Mouse (Mus musculus) forebrain, embryonic 11.5 days (tissue): Measurements from ENCODE around the gene Tmem266. TPM values are rescaled to one million over a fixed set of nuclear protein-coding genes. Genes with fewer than 3 reads are reported as not detected.

Experiments
- ATAC-seq: fragments of 200-750 bp; cut with Nextera tagmentation; replicated peaks from 2 replicates; pipeline ENCODE4 v1.8.0; 2017; ENCODE audit warnings: moderate TSS enrichment; ENCODE audit not compliant: low FRiP score
- DNase-seq: peaks from one replicate; pipeline ENCODE4 v3.0.0-alpha.2; 2017; ENCODE audit warnings: low spot score
- H3K27ac ChIP-seq: fragments of 300-500 bp; sonication (generic); 2 replicates; pipeline ENCODE4 v1.5.1; 2014; ENCODE audit warnings: low read depth, low read length
- H3K27me3 ChIP-seq: fragments of 300-500 bp; sonication (generic); 2 replicates; pipeline ENCODE4 v1.6.1; 2014; ENCODE audit warnings: mild to moderate bottlenecking, low read length, mixed read lengths; ENCODE audit not compliant: control insufficient read depth, insufficient read depth
- H3K36me3 ChIP-seq: fragments of 300-500 bp; sonication (generic); 2 replicates; pipeline ENCODE4 v1.6.1; 2014; ENCODE audit warnings: mild to moderate bottlenecking, low read length, moderate library complexity, mixed read lengths; ENCODE audit not compliant: control insufficient read depth, insufficient read depth
- H3K4me1 ChIP-seq: fragments of 300-500 bp; sonication (generic); replicated peaks from 2 replicates; pipeline ENCODE4 v1.6.1; 2014; ENCODE audit warnings: low read length, mixed read lengths; ENCODE audit not compliant: control insufficient read depth, insufficient read depth
- H3K4me2 ChIP-seq: fragments of 300-500 bp; sonication (generic); 2 replicates; pipeline ENCODE4 v1.6.1; 2014; ENCODE audit warnings: low read depth, mild to moderate bottlenecking, low read length, moderate library complexity, mixed read lengths; ENCODE audit not compliant: severe bottlenecking
- H3K4me3 ChIP-seq: fragments of 300-500 bp; sonication (generic); 2 replicates; pipeline ENCODE4 v1.5.1; 2014; ENCODE audit warnings: low read depth, low read length
- H3K9ac ChIP-seq: fragments of 300-500 bp; sonication (generic); 2 replicates; pipeline ENCODE4 v1.6.1; 2014; ENCODE audit warnings: low read length
- H3K9me3 ChIP-seq: fragments of 300-500 bp; sonication (generic); 2 replicates; pipeline ENCODE4 v1.6.1; 2016; ENCODE audit warnings: low read length, mixed read lengths; ENCODE audit not compliant: control insufficient read depth
- WGBS: fragments of 180-500 bp; shearing (Covaris S2); extraction: QIAGEN DNeasy Blood & Tissue Kit; methylation state at CpG from one replicate; pipeline ENCODE4 v1.1.7; 2014; 5-methylcytosine and 5-hydroxymethylcytosine counted together
- polyA plus RNA-seq: library from polyadenylated mRNA; unstranded; fragments of >200 nt; fragmentation: Nextera tagmentation; extraction: Ambion mirVana; gene quantifications from 2 replicates; pipeline ENCODE4 v1.2.1, GENCODE M21; 2014

The Tmem266 gene
- polyA plus RNA-seq, 1 experiment from 2014 or later, result not detected

DNA sequence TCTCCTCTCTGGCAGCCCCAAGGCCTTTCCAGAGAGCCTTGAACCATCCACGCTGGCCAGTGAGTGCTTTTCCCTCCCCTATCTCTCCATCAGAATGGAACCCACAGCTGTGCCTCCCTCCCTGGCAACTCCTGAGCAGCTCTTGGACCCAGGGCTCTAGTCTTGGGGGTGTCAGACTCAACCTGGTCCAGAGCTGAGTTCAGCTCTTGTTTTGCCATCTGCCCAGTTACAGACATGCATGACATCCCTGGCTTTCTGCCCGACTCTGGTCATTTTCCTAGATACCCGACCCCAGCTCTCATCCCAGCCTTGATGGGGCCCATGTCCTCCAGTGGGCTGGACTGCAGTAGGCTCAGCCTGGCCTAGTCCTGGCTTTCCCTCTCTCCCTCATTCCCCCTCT, 111.7 kb downstream of the Tmem266 start:
- WGBS, result 76% methylated on average over 3 of the region's 3 CpGs

DNA sequence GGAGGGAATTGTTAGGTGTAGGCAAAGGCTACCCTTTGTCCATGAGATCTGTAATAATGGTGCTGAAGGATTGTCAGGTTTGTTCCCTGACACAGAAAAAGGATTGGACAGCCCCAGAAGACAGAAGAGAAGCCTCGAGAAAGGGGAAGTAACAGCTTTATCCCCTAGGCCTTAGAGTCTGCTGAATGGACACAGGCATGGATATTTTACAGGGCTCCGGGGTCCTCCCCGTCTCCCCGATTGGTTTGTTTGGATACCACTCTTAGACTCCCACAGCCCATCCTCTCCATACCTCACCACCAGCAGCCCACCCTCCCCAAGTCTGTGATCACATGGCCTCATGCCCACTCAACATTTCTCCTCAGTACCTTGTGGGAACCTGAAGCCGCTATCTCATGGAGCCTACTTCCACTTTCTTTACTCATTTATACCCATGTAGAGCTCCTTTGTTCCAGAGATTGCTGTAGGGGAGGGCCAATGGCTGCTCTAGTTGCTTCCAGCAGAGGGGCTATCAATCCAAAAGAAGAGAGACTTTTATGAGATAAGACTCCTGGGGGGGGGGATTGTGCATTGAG, 112.6 kb downstream of the Tmem266 start:
- Histone ChIP-seq H3K4me2 (no peak overlapping the region), H3K27me3 (no peaks in the 10 kb centered on the region), H3K9ac (no peak overlapping the region), H3K4me3 (no peak overlapping the region), H3K27ac (no peak overlapping the region), H3K4me1 (no peaks in the 10 kb centered on the region), H3K9me3 (no peaks in the 10 kb centered on the region), H3K36me3 (no peaks in the 10 kb centered on the region)
- DNase-seq (no peak), ATAC-seq (no peak)
- 87% methylated on average over 5 of the region's 5 CpGs for WGBS

More for the DNA sequence above, 111.7 kb downstream of the Tmem266 start:
- H3K27me3 ChIP-seq, result no peaks in the 10 kb centered on the region
- H3K4me2 ChIP-seq, result no peak overlapping the region
- H3K27ac ChIP-seq, result no peak overlapping the region
- H3K4me1 ChIP-seq, result no peaks in the 10 kb centered on the region
- no peak overlapping the region for H3K4me3 ChIP-seq
- DNase-seq, result no peak
- H3K36me3 ChIP-seq, result no peaks in the 10 kb centered on the region
- H3K9me3 ChIP-seq, result no peaks in the 10 kb centered on the region
- no peak for ATAC-seq
- no peak overlapping the region for H3K9ac ChIP-seq

DNA sequence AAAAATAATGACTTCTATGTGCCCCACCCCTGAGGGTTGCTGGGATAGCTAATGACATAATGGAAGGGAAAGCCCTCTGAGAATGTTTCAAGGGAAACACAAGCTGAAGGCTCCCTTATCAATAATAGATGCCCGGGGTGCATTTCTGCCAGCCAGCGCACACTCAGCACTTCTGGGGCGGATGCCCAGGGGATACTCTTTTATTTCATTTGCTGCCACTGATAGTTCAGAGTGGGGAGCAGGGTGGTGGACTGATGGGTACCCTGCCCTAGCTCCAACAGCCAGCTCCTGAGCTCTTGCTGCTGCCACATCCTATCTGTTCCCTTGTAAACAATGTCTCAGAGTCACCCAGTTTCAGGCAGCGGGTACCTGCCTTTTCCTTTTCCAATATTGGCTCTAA, 120.8 kb downstream of the Tmem266 start:
- no peak overlapping the region for H3K4me3 ChIP-seq
- H3K4me2 ChIP-seq, result no peak overlapping the region
- no peaks in the 10 kb centered on the region for H3K36me3 ChIP-seq
- no peaks in the 10 kb centered on the region for H3K4me1 ChIP-seq
- H3K27ac ChIP-seq, result no peak overlapping the region
- ATAC-seq (no peak), DNase-seq (no peak)
- 91% methylated on average over 4 of the region's 4 CpGs for WGBS
- no peak overlapping the region for H3K9ac ChIP-seq
- H3K9me3 ChIP-seq, result no peaks in the 10 kb centered on the region
- no peaks in the 10 kb centered on the region for H3K27me3 ChIP-seq

DNA sequence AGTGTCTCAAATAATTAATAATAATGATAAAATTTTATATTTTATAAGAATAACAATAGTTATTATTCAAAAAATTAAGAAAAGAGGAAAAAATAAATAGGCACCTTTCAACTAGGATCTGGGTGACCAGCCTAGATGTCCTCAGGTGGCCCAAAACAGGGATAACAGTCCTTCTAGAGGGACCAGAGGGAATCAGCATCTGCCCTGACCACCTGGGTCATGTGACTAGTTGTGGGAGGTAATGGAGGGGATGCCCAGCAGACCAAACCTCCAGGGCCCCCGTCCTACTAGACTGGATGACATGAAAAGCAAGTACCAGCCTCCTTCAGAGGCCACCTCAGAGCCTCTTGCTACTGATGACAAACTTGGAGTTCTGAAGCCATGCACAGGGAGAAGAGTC, 122.4 kb downstream of the Tmem266 start:
- 87% methylated on average over 1 of the region's 1 CpGs for WGBS
- DNase-seq, result no peak
- no peak overlapping the region for H3K9ac ChIP-seq
- H3K36me3 ChIP-seq, result no peaks in the 10 kb centered on the region
- H3K4me2 ChIP-seq, result no peak overlapping the region
- no peak overlapping the region for H3K27ac ChIP-seq
- no peaks in the 10 kb centered on the region for H3K9me3 ChIP-seq
- no peak for ATAC-seq
- no peak overlapping the region for H3K4me3 ChIP-seq
- no peaks in the 10 kb centered on the region for H3K4me1 ChIP-seq
- H3K27me3 ChIP-seq, result no peaks in the 10 kb centered on the region

DNA sequence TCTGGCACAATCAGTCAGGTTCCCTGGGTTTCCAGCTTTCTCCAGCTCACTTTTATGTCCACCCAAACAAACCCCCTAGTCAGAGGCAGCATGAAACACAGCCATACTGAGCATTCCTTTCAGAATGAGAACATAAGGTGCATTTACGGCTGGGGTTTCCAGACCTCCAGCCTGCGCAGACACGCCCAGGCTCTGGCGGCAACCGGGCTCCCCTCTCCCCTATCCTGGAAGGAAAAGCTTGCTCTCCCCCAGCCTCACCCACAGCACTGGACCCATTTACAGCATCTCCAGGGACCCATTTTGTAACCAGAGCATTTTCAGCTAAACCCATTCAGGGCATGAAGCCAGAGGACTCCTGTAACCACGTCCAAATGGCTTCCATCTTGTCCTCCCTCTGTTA, 123.3 kb downstream of the Tmem266 start:
- no peaks in the 10 kb centered on the region for H3K27me3 ChIP-seq
- H3K4me3 ChIP-seq, result no peak overlapping the region
- no peak for DNase-seq
- H3K9me3 ChIP-seq, result no peaks in the 10 kb centered on the region
- no peaks in the 10 kb centered on the region for H3K4me1 ChIP-seq
- H3K4me2 ChIP-seq, result no peak overlapping the region
- no peak for ATAC-seq
- 89% methylated on average over 6 of the region's 6 CpGs for WGBS
- no peaks in the 10 kb centered on the region for H3K36me3 ChIP-seq
- H3K27ac ChIP-seq, result no peak overlapping the region
- H3K9ac ChIP-seq, result no peak overlapping the region

DNA sequence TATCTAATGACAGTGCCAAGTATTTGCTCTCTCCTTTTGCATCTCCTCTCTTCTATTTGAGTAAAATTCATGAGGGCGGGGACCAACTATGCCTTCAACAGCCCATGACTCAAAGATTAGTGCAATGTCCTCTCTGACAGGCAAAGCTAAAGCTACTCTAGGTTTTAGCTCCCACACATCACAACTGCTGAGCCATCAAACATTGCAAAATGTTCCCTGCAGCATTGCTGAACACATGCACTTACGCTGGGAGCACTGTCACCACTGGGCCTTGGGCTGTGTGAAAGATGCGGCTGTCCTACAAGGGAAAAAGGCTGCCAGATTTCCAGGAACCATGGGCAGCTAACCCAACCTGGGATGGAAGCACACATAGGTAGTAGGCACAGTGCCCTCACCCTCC, 124.7 kb downstream of the Tmem266 start:
- ATAC-seq (no peak), DNase-seq (no peak)
- H3K9me3 ChIP-seq, result no peaks in the 10 kb centered on the region
- H3K36me3 ChIP-seq, result no peaks in the 10 kb centered on the region
- H3K27me3 ChIP-seq, result no peaks in the 10 kb centered on the region
- no peak overlapping the region for H3K4me3 ChIP-seq
- no peak overlapping the region for H3K9ac ChIP-seq
- H3K4me2 ChIP-seq, result no peak overlapping the region
- H3K4me1 ChIP-seq, result no peaks in the 10 kb centered on the region
- WGBS, result 91% methylated on average over 3 of the region's 3 CpGs
- no peak overlapping the region for H3K27ac ChIP-seq

DNA sequence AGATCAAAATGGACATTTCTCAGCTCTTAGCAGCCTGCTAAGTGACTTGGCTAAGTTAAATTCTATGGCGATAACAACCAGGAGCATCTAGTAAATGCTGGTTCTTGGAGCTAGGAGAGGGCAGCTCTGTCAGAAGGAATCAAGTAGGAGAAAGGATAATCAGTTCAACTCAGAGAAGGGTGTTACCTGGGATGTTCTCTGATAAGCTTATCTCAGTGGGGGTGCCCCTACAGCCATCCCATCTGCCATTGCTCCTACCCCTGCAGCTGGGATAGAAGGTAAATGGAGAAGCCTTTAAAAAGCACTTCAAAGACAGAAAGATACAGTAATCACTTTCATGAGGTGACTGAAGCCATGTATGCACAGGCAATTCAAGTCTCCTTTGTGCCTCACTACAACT, 126.2 kb downstream of the Tmem266 start:
- ATAC-seq (no peak), DNase-seq (no peak)
- Histone ChIP-seq H3K27ac (no peak overlapping the region), H3K4me2 (no peak overlapping the region), H3K9me3 (no peaks in the 10 kb centered on the region), H3K27me3 (no peaks in the 10 kb centered on the region), H3K4me3 (no peak overlapping the region), H3K36me3 (no peaks in the 10 kb centered on the region), H3K9ac (no peak overlapping the region), H3K4me1 (no peaks in the 10 kb centered on the region)
- 96% methylated on average over 1 of the region's 1 CpGs for WGBS

DNA sequence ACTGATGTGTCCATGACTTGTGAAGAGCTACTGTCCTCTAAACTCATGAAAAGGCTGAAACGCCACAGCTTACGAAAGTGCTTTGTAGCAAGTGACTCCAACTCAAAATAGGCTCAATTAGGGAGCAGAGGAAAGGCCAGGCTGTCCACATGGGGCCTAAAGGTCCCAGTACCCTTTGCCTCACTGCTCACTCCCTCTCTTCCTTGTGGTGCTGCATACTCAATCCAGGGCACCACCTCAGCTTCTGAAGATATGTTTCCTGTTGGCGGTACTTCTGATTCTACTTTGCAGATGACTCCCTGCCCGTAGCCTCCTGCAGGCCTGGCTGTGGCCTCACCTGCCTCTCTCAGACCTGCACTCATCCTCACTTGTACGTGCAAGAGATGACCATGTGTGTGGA, 126.7 kb downstream of the Tmem266 start:
- no peak for ATAC-seq
- Histone ChIP-seq H3K27ac (no peak overlapping the region), H3K9ac (no peak overlapping the region), H3K36me3 (no peaks in the 10 kb centered on the region), H3K4me2 (no peak overlapping the region), H3K9me3 (no peaks in the 10 kb centered on the region), H3K4me3 (no peak overlapping the region), H3K4me1 (no peaks in the 10 kb centered on the region), H3K27me3 (no peaks in the 10 kb centered on the region)
- WGBS, result 89% methylated on average over 5 of the region's 5 CpGs
- no peak for DNase-seq

DNA sequence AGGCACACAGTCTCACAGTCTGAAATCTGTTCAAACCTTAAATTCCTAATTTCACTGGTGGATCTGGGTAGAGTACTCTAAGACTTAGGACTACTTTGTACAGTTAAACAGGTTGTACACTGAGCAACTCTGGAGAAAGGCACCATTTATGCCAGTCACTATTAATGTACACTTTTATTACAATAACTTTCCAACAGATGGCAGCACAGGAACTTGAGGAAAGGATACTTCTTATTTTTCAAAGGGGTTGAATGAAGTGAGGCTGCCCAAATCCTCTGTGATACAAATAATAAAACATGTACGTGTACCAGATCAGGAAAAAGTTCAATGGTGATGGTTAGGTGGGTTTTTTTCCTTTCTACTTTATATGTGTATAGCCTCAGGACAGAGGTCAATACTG, 141.7 kb downstream of the Tmem266 start:
- no peak overlapping the region for H3K9ac ChIP-seq
- DNase-seq, result no peak
- WGBS, result 79% methylated on average over 1 of the region's 1 CpGs

More for the DNA sequence above, 141.7 kb downstream of the Tmem266 start:
- no peaks in the 10 kb centered on the region for H3K4me1 ChIP-seq
- H3K4me3 ChIP-seq, result no peak overlapping the region
- H3K27ac ChIP-seq, result no peak overlapping the region
- H3K9me3 ChIP-seq, result no peaks in the 10 kb centered on the region
- no peaks in the 10 kb centered on the region for H3K27me3 ChIP-seq
- H3K36me3 ChIP-seq, result no peaks in the 10 kb centered on the region
- no peak overlapping the region for H3K4me2 ChIP-seq
- no peak for ATAC-seq
